Comparison of ENCODE assay signal across 9 mouse cellular contexts in genomic region chr10:94397833-94398596, GRCm38 (mm10).
A peak's percentile ranks its signal among the peaks of the same experiment; 100 is the strongest.
DNase-seq lines count a peak whose midpoint lies in the region; ATAC-seq lines count a peak whose summit lies in the region.
"Had no signal": no experiment of that assay in that cellular context is flagged by ENCODE, and none has a peak within 500 bp of the region (broad histone marks: within the 10 kb centered on the region; RNA-seq: fewer than 3 reads in every experiment).

No protein-coding gene starts in this region.

- H3K9ac ChIP-seq in neural tube, embryonic 13.5 days = no peak overlapping the region
- H3K9ac ChIP-seq in neural tube, embryonic 15.5 days (replicated peaks) = no peak overlapping the region

- 0 out of 2 replicates have a peak, but pooled peaks have one; percentile 54 for ATAC-seq in cerebellum, adult (ENCODE audit: insufficient number of reproducible peaks, low FRiP score, low TSS enrichment)
- peak; percentile 40; the same call in 1 of the 2 replicates for ATAC-seq in neural tube, embryonic 13.5 days (ENCODE audit: low read depth)
- ATAC-seq in neural tube, embryonic 15.5 days (ENCODE audit: low FRiP score) = peak; percentile 36; the same call in 1 of the 2 replicates

- peaks cover 5% of the 10 kb centered on the region; the same call in 1 of the 2 replicates for H3K4me1 ChIP-seq in neural tube, embryonic 13.5 days (replicated peaks)
- peaks cover 9% of the 10 kb centered on the region for H3K4me1 ChIP-seq in neural tube, embryonic 15.5 days
- H3K4me1 ChIP-seq: megakaryocyte, embryonic 14.5 days had no signal

- DNase-seq in cerebellum, adult 8-10 months = no peak
- no peak for DNase-seq in neural tube, embryonic 10.5 days (ENCODE audit: extremely low spot score, low spot score)
- DNase-seq in kidney, adult 9 months = peak; percentile 51
- DNase-seq in right cerebral cortex, postnatal 4 days = no peak
- DNase-seq in urinary bladder, postnatal 25 days (ENCODE audit: low spot score) = no peak

- no peak overlapping the region for H3K4me3 ChIP-seq in neural tube, embryonic 13.5 days
- no peak overlapping the region for H3K4me3 ChIP-seq in neural tube, embryonic 15.5 days (replicated peaks)
- H3K4me3 ChIP-seq: megakaryocyte, embryonic 14.5 days had no signal

- no peak overlapping the region for H3K27ac ChIP-seq in neural tube, embryonic 13.5 days (replicated peaks)
- H3K27ac ChIP-seq in neural tube, embryonic 15.5 days (replicated peaks) = peak overlapping the region; percentile 51; the same call in 1 of the 2 replicates

- H3K27me3 ChIP-seq in neural tube, embryonic 13.5 days = no peaks in the 10 kb centered on the region
- no peaks in the 10 kb centered on the region for H3K27me3 ChIP-seq in neural tube, embryonic 15.5 days (replicated peaks)

- WGBS in neural tube, embryonic 13.5 days = 70% methylated on average over 11 of the region's 11 CpGs
- 52% methylated on average over 11 of the region's 11 CpGs for WGBS in neural tube, embryonic 15.5 days

- no peak overlapping the region for H3K4me2 ChIP-seq in neural tube, embryonic 13.5 days
- peak overlapping the region; percentile 20; the same call in 1 of the 2 replicates for H3K4me2 ChIP-seq in neural tube, embryonic 15.5 days

- H3K9me3 ChIP-seq in neural tube, embryonic 13.5 days = no peaks in the 10 kb centered on the region
- H3K9me3 ChIP-seq in neural tube, embryonic 15.5 days (replicated peaks) = no peaks in the 10 kb centered on the region

- no peaks in the 10 kb centered on the region for H3K36me3 ChIP-seq in neural tube, embryonic 13.5 days
- H3K36me3 ChIP-seq in neural tube, embryonic 15.5 days = no peaks in the 10 kb centered on the region
